Mouse (Mus musculus): Measurements from ENCODE around the gene Slc22a23. TPM values are rescaled to one million over a fixed set of nuclear protein-coding genes. Genes with fewer than 3 reads are reported as not detected.

Gene Slc22a23
- polyA plus RNA-seq, 1 experiment = 43.9 TPM

DNA sequence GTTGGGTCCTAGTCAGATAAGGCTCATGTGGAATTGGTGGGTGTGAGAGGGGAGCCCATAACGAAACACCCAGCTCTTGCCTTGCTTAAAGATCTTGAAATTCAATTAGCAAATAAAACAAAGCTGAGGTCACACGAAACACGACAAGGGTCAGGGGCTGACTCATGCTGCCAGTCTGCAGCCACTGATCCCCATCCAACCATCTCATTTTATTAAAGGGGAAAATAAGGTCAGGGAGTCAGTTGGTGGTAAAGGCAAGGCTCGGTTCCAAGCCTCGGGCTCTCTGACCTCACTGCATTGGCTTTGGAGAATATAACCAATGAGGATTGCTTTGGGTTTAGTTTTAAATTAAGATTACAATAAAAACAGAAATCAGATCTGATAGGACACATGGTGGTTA is 110.5 kb downstream of the Slc22a23 start:
- WGBS = 55% methylated on average over 5 of the region's 5 CpGs
- peaks cover 8% of the 10 kb centered on the region for H3K4me1 ChIP-seq (ENCODE audit: control insufficient read depth, insufficient read depth, low read length)
- no peak overlapping the region for H3K27ac ChIP-seq (ENCODE audit: insufficient read depth, low read length)
- TF ChIP-seq POLR2A (IDR thresholded peaks at IDR 0.05; ENCODE audit: borderline replicate concordance, insufficient read depth, low read length) = no peak
- no peak for TF ChIP-seq CTCF (IDR thresholded peaks at IDR 0.05; ENCODE audit: borderline replicate concordance, insufficient read depth, low read depth, low read length)
- no peaks in the 10 kb centered on the region for H3K27me3 ChIP-seq (ENCODE audit: control insufficient read depth, insufficient read depth, low read length)
- no peak overlapping the region for H3K4me3 ChIP-seq (replicated peaks; ENCODE audit: insufficient read depth, low read depth, low read length)
- DNase-seq = peak in 1 of 2 experiments; percentile 18

- no peak for DNase-seq
- TF ChIP-seq CTCF (IDR thresholded peaks at IDR 0.05; ENCODE audit: borderline replicate concordance, insufficient read depth, low read depth, low read length) = no peak
- no peak overlapping the region for H3K4me3 ChIP-seq (replicated peaks; ENCODE audit: insufficient read depth, low read depth, low read length)
- no peak overlapping the region for H3K27ac ChIP-seq (ENCODE audit: insufficient read depth, low read length)
- WGBS = 85% methylated on average over 6 of the region's 6 CpGs
- H3K4me1 ChIP-seq (ENCODE audit: control insufficient read depth, insufficient read depth, low read length) = peaks cover 8% of the 10 kb centered on the region
- H3K27me3 ChIP-seq (ENCODE audit: control insufficient read depth, insufficient read depth, low read length) = no peaks in the 10 kb centered on the region
Measured at GRCm38 (mm10) chr13:34232992-34233391, 112.0 kb downstream of the Slc22a23 start.

GRCm38 (mm10) chr13:34228905-34229304 is 116.1 kb downstream of the Slc22a23 start:
- Histone ChIP-seq H3K4me3 (replicated peaks; ENCODE audit: insufficient read depth, low read depth, low read length) (no peak overlapping the region), H3K27me3 (ENCODE audit: control insufficient read depth, insufficient read depth, low read length) (no peaks in the 10 kb centered on the region), H3K27ac (ENCODE audit: insufficient read depth, low read length) (no peak overlapping the region), H3K4me1 (ENCODE audit: control insufficient read depth, insufficient read depth, low read length) (peaks cover under 1% of the 10 kb centered on the region)
- TF ChIP-seq POLR2A (IDR thresholded peaks at IDR 0.05; ENCODE audit: borderline replicate concordance, insufficient read depth, low read length) = no peak
- no peak for TF ChIP-seq CTCF (IDR thresholded peaks at IDR 0.05; ENCODE audit: borderline replicate concordance, insufficient read depth, low read depth, low read length)
- no peak for DNase-seq
- 93% methylated on average over 4 of the region's 4 CpGs for WGBS

GRCm38 (mm10) chr13:34227720-34228661 is 117.0 kb downstream of the Slc22a23 start:
- 51% methylated on average over 12 of the region's 12 CpGs for WGBS
- H3K4me3 ChIP-seq (replicated peaks; ENCODE audit: insufficient read depth, low read depth, low read length) = no peak overlapping the region
- peaks cover 6% of the 10 kb centered on the region for H3K4me1 ChIP-seq (ENCODE audit: control insufficient read depth, insufficient read depth, low read length)
- no peak for TF ChIP-seq POLR2A (IDR thresholded peaks at IDR 0.05; ENCODE audit: borderline replicate concordance, insufficient read depth, low read length)
- TF ChIP-seq CTCF (IDR thresholded peaks at IDR 0.05; ENCODE audit: borderline replicate concordance, insufficient read depth, low read depth, low read length) = no peak
- no peak overlapping the region for H3K27ac ChIP-seq (ENCODE audit: insufficient read depth, low read length)
- H3K27me3 ChIP-seq (ENCODE audit: control insufficient read depth, insufficient read depth, low read length) = no peaks in the 10 kb centered on the region
- DNase-seq = no peak

GRCm38 (mm10) chr13:34226940-34227339 is 118.0 kb downstream of the Slc22a23 start:
- no peak for DNase-seq
- 29% methylated on average over 1 of the region's 1 CpGs for WGBS

GRCm38 (mm10) chr13:34222985-34223384 is 122.0 kb downstream of the Slc22a23 start:
- Histone ChIP-seq H3K27ac (ENCODE audit: insufficient read depth, low read length) (peak overlapping the region; percentile 13; the same call in 1 of the 2 replicates), H3K4me3 (replicated peaks; ENCODE audit: insufficient read depth, low read depth, low read length) (no peak overlapping the region), H3K4me1 (ENCODE audit: control insufficient read depth, insufficient read depth, low read length) (peaks cover 8% of the 10 kb centered on the region), H3K27me3 (ENCODE audit: control insufficient read depth, insufficient read depth, low read length) (no peaks in the 10 kb centered on the region)
- peak; percentile 64 to 73 for DNase-seq
- no peak for TF ChIP-seq CTCF (IDR thresholded peaks at IDR 0.05; ENCODE audit: borderline replicate concordance, insufficient read depth, low read depth, low read length)
- TF ChIP-seq POLR2A (IDR thresholded peaks at IDR 0.05; ENCODE audit: borderline replicate concordance, insufficient read depth, low read length) = no peak
- 7% methylated on average over 7 of the region's 7 CpGs for WGBS

More at GRCm38 (mm10) chr13:34226940-34227339, 118.0 kb downstream of the Slc22a23 start:
- H3K4me1 ChIP-seq (ENCODE audit: control insufficient read depth, insufficient read depth, low read length) = peaks cover 8% of the 10 kb centered on the region
- no peak overlapping the region for H3K27ac ChIP-seq (ENCODE audit: insufficient read depth, low read length)
- H3K27me3 ChIP-seq (ENCODE audit: control insufficient read depth, insufficient read depth, low read length) = no peaks in the 10 kb centered on the region
- no peak for TF ChIP-seq POLR2A (IDR thresholded peaks at IDR 0.05; ENCODE audit: borderline replicate concordance, insufficient read depth, low read length)
- no peak for TF ChIP-seq CTCF (IDR thresholded peaks at IDR 0.05; ENCODE audit: borderline replicate concordance, insufficient read depth, low read depth, low read length)
- no peak overlapping the region for H3K4me3 ChIP-seq (replicated peaks; ENCODE audit: insufficient read depth, low read depth, low read length)

DNA sequence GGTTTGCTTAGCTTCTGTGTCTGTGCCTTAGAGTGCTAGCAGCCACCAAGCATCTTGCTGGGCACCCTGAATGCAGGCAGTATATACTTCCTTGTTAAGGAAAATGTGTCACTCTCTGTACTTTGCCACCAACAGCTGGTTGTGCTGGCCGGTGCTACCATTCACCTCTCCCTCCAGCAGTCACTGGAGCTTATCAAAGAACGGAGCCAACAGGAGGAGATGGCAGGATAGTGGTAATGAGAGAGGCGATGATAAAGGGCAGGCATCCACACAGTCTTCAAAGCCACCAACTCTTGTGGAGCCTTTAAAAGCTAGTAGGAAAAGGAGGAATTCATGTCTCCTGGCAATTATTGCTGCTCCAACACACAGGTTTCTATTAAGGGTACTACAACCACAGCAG is 125.3 kb downstream of the Slc22a23 start:
- Histone ChIP-seq H3K27me3 (ENCODE audit: control insufficient read depth, insufficient read depth, low read length) (no peaks in the 10 kb centered on the region), H3K27ac (ENCODE audit: insufficient read depth, low read length) (no peak overlapping the region), H3K4me3 (replicated peaks; ENCODE audit: insufficient read depth, low read depth, low read length) (no peak overlapping the region), H3K4me1 (ENCODE audit: control insufficient read depth, insufficient read depth, low read length) (peaks cover 8% of the 10 kb centered on the region)
- DNase-seq = no peak
- TF ChIP-seq CTCF (IDR thresholded peaks at IDR 0.05; ENCODE audit: borderline replicate concordance, insufficient read depth, low read depth, low read length) = no peak
- WGBS = 80% methylated on average over 3 of the region's 3 CpGs

- H3K4me1 ChIP-seq (ENCODE audit: control insufficient read depth, insufficient read depth, low read length) = peaks cover 8% of the 10 kb centered on the region
- H3K27ac ChIP-seq (ENCODE audit: insufficient read depth, low read length) = no peak overlapping the region
- DNase-seq = no peak
- WGBS = 41% methylated on average over 3 of the region's 3 CpGs
- no peak for TF ChIP-seq CTCF (IDR thresholded peaks at IDR 0.05; ENCODE audit: borderline replicate concordance, insufficient read depth, low read depth, low read length)
- H3K27me3 ChIP-seq (ENCODE audit: control insufficient read depth, insufficient read depth, low read length) = no peaks in the 10 kb centered on the region
- no peak overlapping the region for H3K4me3 ChIP-seq (replicated peaks; ENCODE audit: insufficient read depth, low read depth, low read length)
Measured at GRCm38 (mm10) chr13:34218776-34219175, 126.2 kb downstream of the Slc22a23 start.

Measured in cerebellum, adult 2 months (tissue).